Comparison of ENCODE assay signal across 13 mouse cellular contexts in genomic region chr5:143520415-143520814, GRCm38 (mm10). TPM values are rescaled to one million over a fixed set of nuclear protein-coding genes. Genes with fewer than 3 reads are reported as not detected.
DNase-seq lines count a peak whose midpoint lies in the region; ATAC-seq and TF ChIP-seq lines count a peak whose summit lies in the region.
"Had no signal": no experiment of that assay in that cellular context is flagged by ENCODE, and none has a peak within 500 bp of the region (broad histone marks: within the 10 kb centered on the region; RNA-seq: fewer than 3 reads in every experiment).

No protein-coding gene starts in this region.

- H3K4me3 ChIP-seq in kidney, embryonic 14.5 days (ENCODE audit: low read length): no peak overlapping the region
- peak overlapping the region; percentile 13; the same call in 1 of the 2 replicates for H3K4me3 ChIP-seq in bone marrow macrophage, adult 2 months (ENCODE audit: insufficient read depth, low read length)
- no peak overlapping the region for H3K4me3 ChIP-seq in kidney, embryonic 15.5 days (replicated peaks)
- H3K4me3 ChIP-seq: embryonic facial prominence, embryonic 13.5 days had no signal

- H3K9ac ChIP-seq in kidney, embryonic 14.5 days (ENCODE audit: low read depth, low read length): no peak overlapping the region
- no peak overlapping the region for H3K9ac ChIP-seq in kidney, embryonic 15.5 days
- H3K9ac ChIP-seq: embryonic facial prominence, embryonic 13.5 days; forebrain, postnatal 0 days had no signal

- no peaks in the 10 kb centered on the region for H3K27me3 ChIP-seq in kidney, embryonic 14.5 days (ENCODE audit: control insufficient read depth, insufficient read depth, low read length)
- no peaks in the 10 kb centered on the region for H3K27me3 ChIP-seq in kidney, embryonic 15.5 days
- H3K27me3 ChIP-seq: embryonic facial prominence, embryonic 13.5 days had no signal

- H3K4me2 ChIP-seq in kidney, embryonic 14.5 days (replicated peaks; ENCODE audit: low read depth, low read length): no peak overlapping the region; the same call in 1 of the 2 replicates
- H3K4me2 ChIP-seq in kidney, embryonic 15.5 days: no peak overlapping the region
- H3K4me2 ChIP-seq: embryonic facial prominence, embryonic 13.5 days had no signal

- ATAC-seq in kidney, embryonic 14.5 days (ENCODE audit: low FRiP score, low TSS enrichment): no peak
- ATAC-seq in kidney, embryonic 15.5 days (replicated peaks; ENCODE audit: low FRiP score): no peak
- ATAC-seq: forebrain, postnatal 0 days had no signal

- no peak for TF ChIP-seq CTCF in bone marrow macrophage, adult 2 months (IDR thresholded peaks at IDR 0.05; ENCODE audit: low read depth, low read length)

- no peaks in the 10 kb centered on the region for H3K9me3 ChIP-seq in kidney, embryonic 14.5 days (ENCODE audit: control insufficient read depth, low read length)
- H3K9me3 ChIP-seq in kidney, embryonic 15.5 days (replicated peaks): no peaks in the 10 kb centered on the region
- H3K9me3 ChIP-seq: embryonic facial prominence, embryonic 13.5 days had no signal

- H3K4me1 ChIP-seq in kidney, embryonic 14.5 days (ENCODE audit: control insufficient read depth, insufficient read depth, low read length): peaks cover 20% of the 10 kb centered on the region
- H3K4me1 ChIP-seq in bone marrow macrophage, adult 2 months (ENCODE audit: control insufficient read depth, insufficient read depth, low read length): peaks cover 59% of the 10 kb centered on the region
- H3K4me1 ChIP-seq in kidney, embryonic 15.5 days: peaks cover 43% of the 10 kb centered on the region

- DNase-seq in kidney, adult 11 months: peak; percentile 52
- DNase-seq in lung, postnatal 10 days: peak; percentile 39
- DNase-seq in testis, postnatal 14 days (ENCODE audit: low spot score): no peak
- DNase-seq in left cerebral cortex, adult 11 months (ENCODE audit: low spot score): no peak
- no peak for DNase-seq in embryo, embryonic 10.5 days (ENCODE audit: low spot score)
- DNase-seq: cerebellum, adult 11 months; forebrain, postnatal 0 days; right cerebral cortex, postnatal 25 days; thymus, adult 18-20 months had no signal

- H3K36me3 ChIP-seq in kidney, embryonic 14.5 days (ENCODE audit: control insufficient read depth, insufficient read depth, low read length): peaks cover 12% of the 10 kb centered on the region
- H3K36me3 ChIP-seq in kidney, embryonic 15.5 days: peaks cover 31% of the 10 kb centered on the region

- no peak overlapping the region; the same call in 1 of the 2 replicates for H3K27ac ChIP-seq in kidney, embryonic 14.5 days (ENCODE audit: low read depth, low read length)
- peak overlapping the region; percentile 54 for H3K27ac ChIP-seq in bone marrow macrophage, adult 2 months (ENCODE audit: insufficient read depth, low read depth, low read length)
- peak overlapping the region; percentile 20; the same call in 1 of the 2 replicates for H3K27ac ChIP-seq in kidney, embryonic 15.5 days
- H3K27ac ChIP-seq: embryonic facial prominence, embryonic 13.5 days had no signal

- WGBS in kidney, embryonic 14.5 days: 81% methylated on average over 2 of the region's 2 CpGs
- WGBS in kidney, embryonic 15.5 days: 70% methylated on average over 2 of the region's 2 CpGs

- no peak for TF ChIP-seq POLR2A in bone marrow macrophage, adult 2 months (IDR thresholded peaks at IDR 0.05; ENCODE audit: borderline replicate concordance, low read depth, low read length)

RNA-seq across cellular contexts. Expression of gene Rac1, which starts 7.4 kb away (rescaled TPM):
- polyA plus RNA-seq in kidney, embryonic 14.5 days (2014; fragmentation: Nextera tagmentation; extraction: Ambion mirVana): 439 and 578 TPM in 2 replicates
- 551 and 587 TPM in 2 replicates for polyA plus RNA-seq in bone marrow macrophage, adult 2 months (2012; ENCODE audit: insufficient read depth, insufficient read length, missing spikeins)
- 459 and 494 TPM in 2 replicates for polyA plus RNA-seq in kidney, embryonic 15.5 days (2015; fragmentation: Nextera tagmentation; extraction: Ambion mirVana)

RNA-seq across cellular contexts. Expression of gene Daglb, which starts 56.0 kb away (rescaled TPM):
- 5.4 and 7.2 TPM in 2 replicates for polyA plus RNA-seq in kidney, embryonic 14.5 days (2014; fragmentation: Nextera tagmentation; extraction: Ambion mirVana)
- polyA plus RNA-seq in bone marrow macrophage, adult 2 months (2012; ENCODE audit: insufficient read depth, insufficient read length, missing spikeins): 60.0 and 64.7 TPM in 2 replicates
- polyA plus RNA-seq in kidney, embryonic 15.5 days (2015; fragmentation: Nextera tagmentation; extraction: Ambion mirVana): 7.1 and 8.6 TPM in 2 replicates

Comparison
In these comparisons a context has a peak if more than half of its experiments do, and no peak if none do; other contexts are left out.
1. DNase-seq: peak in kidney, adult 11 months (single experiment) and lung, postnatal 10 days (single experiment); none in testis, postnatal 14 days (single experiment), left cerebral cortex, adult 11 months (single experiment) and embryo, embryonic 10.5 days (single experiment).